Comparison of ENCODE assay signal across 9 mouse cellular contexts in the genomic region with DNA sequence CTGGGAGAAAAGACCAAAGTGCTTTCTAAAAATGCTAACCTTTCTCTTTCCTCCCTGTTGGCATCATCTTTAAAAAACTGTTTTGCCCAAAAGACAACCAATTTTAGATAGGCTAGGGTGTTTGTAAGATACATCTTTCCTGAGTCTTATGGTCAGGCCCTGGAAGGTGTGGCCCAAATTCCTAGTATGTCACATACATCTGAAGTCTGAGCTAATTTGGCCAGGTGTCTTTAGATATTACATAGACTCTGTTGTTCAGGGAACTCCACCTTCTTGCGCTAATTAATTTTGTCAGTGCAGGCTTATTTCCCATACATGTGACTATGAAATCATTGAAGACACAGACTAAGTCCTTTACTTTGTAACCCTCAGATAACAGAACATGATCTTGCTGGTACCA. TPM values are rescaled to one million over a fixed set of nuclear protein-coding genes. Genes with fewer than 3 reads are reported as not detected.
DNase-seq lines count a peak whose midpoint lies in the region; ATAC-seq and TF ChIP-seq lines count a peak whose summit lies in the region.
"Had no signal": no experiment of that assay in that cellular context is flagged by ENCODE, and none has a peak within 500 bp of the region (broad histone marks: within the 10 kb centered on the region; RNA-seq: fewer than 3 reads in every experiment).

No protein-coding gene starts in this region.

- ATAC-seq in erythroblast, adult 5-6 weeks (replicated peaks; ENCODE audit: low FRiP score, poor library complexity, severe bottlenecking), result no peak
- no peak for ATAC-seq in forebrain, embryonic 12.5 days (ENCODE audit: low FRiP score)
- no peak for ATAC-seq in liver, embryonic 14.5 days (ENCODE audit: insufficient read depth)

- H3K9me3 ChIP-seq in erythroblast, embryonic 14.5 days (ENCODE audit: control insufficient read depth, low read length), result no peaks in the 10 kb centered on the region
- H3K9me3 ChIP-seq in forebrain, embryonic 12.5 days, result no peaks in the 10 kb centered on the region
- no peaks in the 10 kb centered on the region for H3K9me3 ChIP-seq in liver, embryonic 14.5 days (ENCODE audit: control insufficient read depth, low read length)

- H3K27ac ChIP-seq in forebrain, embryonic 12.5 days, result peak overlapping the region; percentile 36; the same call in 1 of the 2 replicates
- H3K27ac ChIP-seq in liver, embryonic 14.5 days, result peak overlapping the region; percentile 14; the same call in 1 of the 2 replicates

- peak overlapping the region; percentile 98 for H3K4me3 ChIP-seq in erythroblast, embryonic 14.5 days (replicated peaks)
- peak overlapping the region; percentile 99 for H3K4me3 ChIP-seq in forebrain, embryonic 12.5 days (replicated peaks)
- peak overlapping the region; percentile 85 to 96; a peak in 3 of 4 replicates for H3K4me3 ChIP-seq in liver, embryonic 14.5 days (ENCODE audit: insufficient read depth in 1 of 2, low read depth in 2 of 2, low read length in 2 of 2)

- H3K27me3 ChIP-seq in erythroblast, embryonic 14.5 days (ENCODE audit: control insufficient read depth), result no peaks in the 10 kb centered on the region
- no peaks in the 10 kb centered on the region for H3K27me3 ChIP-seq in forebrain, embryonic 12.5 days
- no peaks in the 10 kb centered on the region for H3K27me3 ChIP-seq in liver, embryonic 14.5 days (ENCODE audit: control insufficient read depth, insufficient read depth, low read length)

- peaks cover 5% of the 10 kb centered on the region for H3K36me3 ChIP-seq in erythroblast, embryonic 14.5 days (ENCODE audit: control insufficient read depth)
- H3K36me3 ChIP-seq in forebrain, embryonic 12.5 days (replicated peaks), result no peaks in the 10 kb centered on the region
- H3K36me3 ChIP-seq in liver, embryonic 14.5 days (replicated peaks; ENCODE audit: control insufficient read depth, insufficient read depth, low read depth), result no peaks in the 10 kb centered on the region

- H3K9ac ChIP-seq in forebrain, embryonic 12.5 days, result peak overlapping the region; percentile 99; the same call in 1 of the 2 replicates
- H3K9ac ChIP-seq in liver, embryonic 14.5 days (replicated peaks), result peak overlapping the region; percentile 96

- H3K4me2 ChIP-seq in forebrain, embryonic 12.5 days, result peak overlapping the region; percentile 69
- peak overlapping the region; percentile 93 for H3K4me2 ChIP-seq in liver, embryonic 14.5 days (ENCODE audit: low read depth)

- DNase-seq in 3T3-L1 (ENCODE audit: low read depth, low spot score), result peak; percentile 32
- DNase-seq in liver, embryonic 14.5 days (ENCODE audit: low read depth in 3 of 3, low spot score in 3 of 3), result peak in 1 of 3 experiments; percentile 49
- DNase-seq in adrenal gland, postnatal 10 days, result no peak
- DNase-seq in left cerebral cortex, adult 8-10 months (ENCODE audit: low spot score in 2 of 2), result no peak
- DNase-seq in cerebellum, adult 11 months, result no peak
- DNase-seq: cerebellum, adult 8-10 months had no signal

- 69% methylated on average over 1 of the region's 1 CpGs for WGBS in forebrain, embryonic 12.5 days
- 44% methylated on average over 1 of the region's 1 CpGs for WGBS in liver, embryonic 14.5 days (ENCODE audit: insufficient replicate concordance)

- peaks cover 48% of the 10 kb centered on the region for H3K4me1 ChIP-seq in erythroblast, embryonic 14.5 days (ENCODE audit: control insufficient read depth)
- H3K4me1 ChIP-seq in forebrain, embryonic 12.5 days, result peaks cover 26% of the 10 kb centered on the region
- H3K4me1 ChIP-seq in liver, embryonic 14.5 days (replicated peaks; ENCODE audit: control insufficient read depth in 2 of 2, insufficient read depth in 2 of 2, low read length in 1 of 2), result peaks cover 7 to 24% of the 10 kb centered on the region in 2 experiments

- TF ChIP-seq EP300 in liver, embryonic 14.5 days (IDR thresholded peaks at IDR 0.05; ENCODE audit: low read depth), result no peak

- no peak for TF ChIP-seq CTCF in liver, embryonic 14.5 days (IDR thresholded peaks at IDR 0.05; ENCODE audit: low read depth)

RNA-seq across cellular contexts. Expression of a gene that starts 2.6 kb away (rescaled TPM):
- polyA plus RNA-seq in erythroblast, embryonic 14.5 days (2012), result 0.96 and 1.1 TPM in 2 replicates
- total RNA-seq in erythroblast, adult 5-6 weeks (2015; ENCODE audit: low replicate concordance), result 69.8 and 122 TPM in 2 replicates
- 30.0 and 43.9 TPM in 2 replicates for total RNA-seq in erythroblast, adult 5-6 weeks (2017; ENCODE audit: low replicate concordance)
- 213 and 214 TPM in 2 replicates for polyA plus RNA-seq in forebrain, embryonic 12.5 days (2016; fragmentation: Nextera tagmentation; extraction: Ambion mirVana)
- polyA plus RNA-seq in liver, embryonic 14.5 days (2012; rRNA removed), result 21.9 and 37.5 TPM in 2 replicates
- 64.6 and 67.6 TPM in 2 replicates for polyA plus RNA-seq in liver, embryonic 14.5 days (2014; fragmentation: Nextera tagmentation; extraction: Ambion mirVana)
- 100 to 1,000 TPM in 1 of 2 experiments, 10 to 100 TPM in 1; 90.2 to 105 TPM for total RNA-seq in adrenal gland, postnatal 10 days (2021)
- total RNA-seq in left cerebral cortex, adult 8-10 months (2022), result 100 to 1,000 TPM; 105 to 118 (median 113) TPM
